Mouse (Mus musculus) ES-Bruce4 (cell line): ENCODE results near the gene Sh3d21. TPM values are rescaled to one million over a fixed set of nuclear protein-coding genes. Genes with fewer than 3 reads are reported as not detected.

Experiments used
- H3K27ac ChIP-seq: 2 replicates; pipeline ENCODE4 v1.5.1; 2012; ENCODE audit warnings: low read length, inconsistent platforms; ENCODE audit not compliant: insufficient read depth
- H3K27me3 ChIP-seq: 2 replicates; pipeline ENCODE4 v1.6.1; 2012; ENCODE audit warnings: mild to moderate bottlenecking, low read length, inconsistent platforms; ENCODE audit not compliant: control insufficient read depth, poor library complexity, insufficient read depth, severe bottlenecking
- H3K36me3 ChIP-seq: 2 replicates; pipeline ENCODE4 v1.6.1; 2012; ENCODE audit warnings: inconsistent platforms, mild to moderate bottlenecking, low read length, moderate library complexity; ENCODE audit not compliant: control insufficient read depth, poor library complexity, insufficient read depth, severe bottlenecking
- H3K4me1 ChIP-seq: one replicate; pipeline ENCODE4 v1.8.1; 2011; ENCODE audit warnings: low read length; ENCODE audit not compliant: control insufficient read depth, insufficient read depth
- H3K4me3 ChIP-seq: 2 replicates; pipeline ENCODE4 v1.5.1; 2011; ENCODE audit warnings: low read depth, mild to moderate bottlenecking, low read length
- H3K9ac ChIP-seq: 2 replicates; pipeline ENCODE4 v1.6.1; 2012; ENCODE audit warnings: low read depth, mild to moderate bottlenecking, inconsistent platforms; ENCODE audit not compliant: poor library complexity, severe bottlenecking
- H3K9me3 ChIP-seq: replicated peaks from 2 replicates; pipeline ENCODE4 v1.6.1; 2012; ENCODE audit warnings: mild to moderate bottlenecking, low read length, inconsistent platforms; ENCODE audit not compliant: control insufficient read depth, poor library complexity, insufficient read depth, severe bottlenecking
- CTCF ChIP-seq: IDR thresholded peaks from one replicate; pipeline ENCODE4 v1.8.1; 2011; ENCODE audit warnings: low read depth, low read length
- EP300 ChIP-seq: IDR thresholded peaks from 2 replicates; pipeline ENCODE4 v1.6.1; 2011; ENCODE audit warnings: low read depth, low read length; ENCODE audit not compliant: insufficient read depth
- POLR2A ChIP-seq: IDR thresholded peaks from one replicate; pipeline ENCODE4 v1.8.1; 2011; ENCODE audit warnings: low read length; ENCODE audit not compliant: insufficient read depth
- polyA plus RNA-seq: library from polyadenylated mRNA; stranded (reverse); fragments of >200 nt; gene quantifications from 2 replicates; pipeline ENCODE4 v1.2.4, GENCODE M21; 2011; ENCODE audit warnings: low read depth; ENCODE audit not compliant: missing spikeins, insufficient read depth, insufficient read length

The Sh3d21 gene
- 5.5 and 6.0 TPM in 2 replicates for polyA plus RNA-seq

GRCm38 (mm10) chr4:126163067-126163659 lies at the start of gene Sh3d21:
TSS of gene Sh3d21 (minus strand) at chr4:126163491.
- peak within 1 kb of the TSS; percentile 57 for H3K9ac ChIP-seq
- TF ChIP-seq EP300, result no peak
- no peak for TF ChIP-seq CTCF
- no peak for TF ChIP-seq POLR2A
- H3K4me3 ChIP-seq, result peak within 1 kb of the TSS; percentile 64
- no peaks in the 10 kb centered on the region for H3K27me3 ChIP-seq
- H3K27ac ChIP-seq, result peak within 1 kb of the TSS; percentile 18
- H3K9me3 ChIP-seq, result no peaks in the 10 kb centered on the region
- H3K4me1 ChIP-seq, result peaks cover 2% of the 10 kb centered on the region
- H3K36me3 ChIP-seq, result peaks cover 13% of the 10 kb centered on the region

GRCm38 (mm10) chr4:126207081-126207480 lies 43.8 kb upstream of the Sh3d21 start:
- Histone ChIP-seq H3K9ac (no peak overlapping the region), H3K27ac (no peak overlapping the region), H3K27me3 (no peaks in the 10 kb centered on the region), H3K4me1 (peaks cover 3% of the 10 kb centered on the region), H3K9me3 (no peaks in the 10 kb centered on the region), H3K4me3 (no peak overlapping the region), H3K36me3 (no peaks in the 10 kb centered on the region)
- TF ChIP-seq EP300, result no peak
- no peak for TF ChIP-seq POLR2A
- no peak for TF ChIP-seq CTCF

- H3K27me3 ChIP-seq, result no peaks in the 10 kb centered on the region
- no peak overlapping the region for H3K4me3 ChIP-seq
- no peak overlapping the region for H3K27ac ChIP-seq
- H3K36me3 ChIP-seq, result no peaks in the 10 kb centered on the region
- H3K4me1 ChIP-seq, result peaks cover 3% of the 10 kb centered on the region
- H3K9ac ChIP-seq, result no peak overlapping the region
- TF ChIP-seq EP300, result no peak
- TF ChIP-seq CTCF, result no peak
- no peak for TF ChIP-seq POLR2A
- H3K9me3 ChIP-seq, result no peaks in the 10 kb centered on the region
Observed at GRCm38 (mm10) chr4:126205386-126205785, 42.1 kb upstream of the Sh3d21 start.

GRCm38 (mm10) chr4:126204661-126205230 lies 41.5 kb upstream of the Sh3d21 start:
- no peak for TF ChIP-seq CTCF

GRCm38 (mm10) chr4:126204016-126204415 lies 40.7 kb upstream of the Sh3d21 start:
- Histone ChIP-seq H3K9ac (peak overlapping the region; percentile 68), H3K4me3 (no peak overlapping the region), H3K27me3 (no peaks in the 10 kb centered on the region), H3K9me3 (no peaks in the 10 kb centered on the region), H3K36me3 (peaks cover 2% of the 10 kb centered on the region; the same call in 1 of the 2 replicates), H3K27ac (peak overlapping the region; percentile 89), H3K4me1 (peaks cover 3% of the 10 kb centered on the region)
- no peak for TF ChIP-seq EP300

More at GRCm38 (mm10) chr4:126204661-126205230, 41.5 kb upstream of the Sh3d21 start:
- no peaks in the 10 kb centered on the region for H3K36me3 ChIP-seq
- no peak overlapping the region for H3K27ac ChIP-seq
- no peak overlapping the region for H3K4me3 ChIP-seq
- no peak overlapping the region for H3K9ac ChIP-seq
- no peaks in the 10 kb centered on the region for H3K27me3 ChIP-seq
- peaks cover 3% of the 10 kb centered on the region for H3K4me1 ChIP-seq
- no peaks in the 10 kb centered on the region for H3K9me3 ChIP-seq

- no peaks in the 10 kb centered on the region for H3K27me3 ChIP-seq
- peak overlapping the region; percentile 89 for H3K27ac ChIP-seq
- H3K9ac ChIP-seq, result peak overlapping the region; percentile 68
- H3K4me1 ChIP-seq, result peaks cover 3% of the 10 kb centered on the region
- TF ChIP-seq POLR2A (no peak), EP300 (no peak), CTCF (no peak)
- H3K9me3 ChIP-seq, result no peaks in the 10 kb centered on the region
- H3K36me3 ChIP-seq, result peaks cover 8% of the 10 kb centered on the region; the same call in 1 of the 2 replicates
- peak overlapping the region; percentile 59 for H3K4me3 ChIP-seq
Observed at GRCm38 (mm10) chr4:126203336-126203895, 40.1 kb upstream of the Sh3d21 start.
